Mouse (Mus musculus): ENCODE measurements around the gene Ampd3. TPM values are rescaled to one million over a fixed set of nuclear protein-coding genes. Genes with fewer than 3 reads are reported as not detected.

Gene Ampd3
- 7.8 and 8.2 TPM in 2 replicates for polyA plus RNA-seq (2014; fragmentation: Nextera tagmentation; extraction: Ambion mirVana)

DNA sequence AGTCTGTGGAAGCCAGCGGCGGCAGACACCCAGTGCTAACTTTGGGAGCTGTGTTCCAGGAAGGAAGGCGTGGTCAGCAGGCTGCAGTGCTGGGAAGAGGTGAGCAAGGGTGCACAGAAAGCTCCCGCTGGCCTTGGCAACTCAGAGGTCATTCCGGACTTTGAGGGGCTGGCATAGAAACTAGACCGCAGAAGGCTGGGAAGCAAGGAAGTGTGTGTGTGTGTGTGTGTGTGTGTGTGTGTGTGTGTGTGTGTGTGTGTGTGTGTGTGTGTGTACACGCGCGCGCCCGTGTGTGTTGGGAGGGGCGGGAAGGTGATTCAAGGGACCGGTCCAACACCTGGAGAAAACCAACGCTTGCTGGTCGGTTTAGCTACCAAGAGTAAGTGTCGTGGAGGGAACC lies at the start of gene Ampd3:
Gene Ampd3, plus strand, starts transcription at position 206 of the 400 bp plus-strand sequence.
- 0 out of 2 replicates have a peak within 1 kb of the TSS, but pooled peaks have one; percentile 8 for H3K27ac ChIP-seq (replicated peaks; ENCODE audit: low read depth, low read length)

DNA sequence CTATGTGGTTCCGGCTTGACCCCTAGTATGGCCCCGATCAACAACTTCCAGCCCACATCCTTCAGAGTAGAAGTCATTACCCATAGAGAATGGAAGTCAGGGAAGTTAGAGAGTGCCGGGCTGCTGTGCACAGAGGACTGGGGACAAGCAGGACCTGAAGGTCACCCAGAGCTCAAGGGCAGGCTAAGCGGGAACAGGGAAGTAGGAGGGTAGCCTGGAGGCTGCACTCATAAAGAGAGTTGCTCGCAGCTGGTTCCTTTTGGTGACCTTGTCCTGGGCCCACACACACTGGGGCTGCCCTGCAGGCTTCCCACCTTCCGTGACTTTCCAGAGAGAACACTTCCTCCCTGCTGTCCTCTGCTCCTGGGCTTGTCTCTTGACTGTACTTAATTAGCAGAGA lies 49.5 kb upstream of the Ampd3 start:
- Histone ChIP-seq H3K9ac (replicated peaks; ENCODE audit: low read length) (no peak overlapping the region), H3K4me1 (ENCODE audit: control insufficient read depth, insufficient read depth, low read length) (no peaks in the 10 kb centered on the region), H3K36me3 (ENCODE audit: control insufficient read depth, insufficient read depth, low read length) (no peaks in the 10 kb centered on the region), H3K4me3 (replicated peaks; ENCODE audit: low read depth, low read length) (no peak overlapping the region), H3K27me3 (ENCODE audit: control insufficient read depth, insufficient read depth, low read length) (no peaks in the 10 kb centered on the region), H3K27ac (replicated peaks; ENCODE audit: low read depth, low read length) (no peak overlapping the region), H3K4me2 (ENCODE audit: low read length) (no peak overlapping the region), H3K9me3 (ENCODE audit: control insufficient read depth, low read length) (no peaks in the 10 kb centered on the region)
- DNase-seq: no peak
- 95% methylated on average over 6 of the region's 6 CpGs for WGBS
- no peak for ATAC-seq (ENCODE audit: low FRiP score, low TSS enrichment)

More for the DNA sequence above, at the start of gene Ampd3:
- Histone ChIP-seq H3K9me3 (ENCODE audit: control insufficient read depth, low read length) (no peaks in the 10 kb centered on the region), H3K36me3 (ENCODE audit: control insufficient read depth, insufficient read depth, low read length) (no peaks in the 10 kb centered on the region), H3K4me1 (ENCODE audit: control insufficient read depth, insufficient read depth, low read length) (0 out of 2 replicates have a peak, but pooled peaks cover 3% of the 10 kb centered on the region), H3K4me3 (replicated peaks; ENCODE audit: low read depth, low read length) (peak within 1 kb of the TSS; percentile 55), H3K9ac (replicated peaks; ENCODE audit: low read length) (peak within 1 kb of the TSS; percentile 76), H3K27me3 (ENCODE audit: control insufficient read depth, insufficient read depth, low read length) (peaks cover 6% of the 10 kb centered on the region; the same call in 1 of the 2 replicates), H3K4me2 (ENCODE audit: low read length) (peak within 1 kb of the TSS; percentile 90)
- DNase-seq (no peak), ATAC-seq (ENCODE audit: low FRiP score, low TSS enrichment) (peak; percentile 11; the same call in 1 of the 2 replicates)
- 17% methylated on average over 16 of the region's 16 CpGs for WGBS

- no peak overlapping the region for H3K4me2 ChIP-seq (ENCODE audit: low read length)
- no peak overlapping the region for H3K27ac ChIP-seq (replicated peaks; ENCODE audit: low read depth, low read length)
- ATAC-seq (ENCODE audit: low FRiP score, low TSS enrichment) (no peak), DNase-seq (no peak)
- no peaks in the 10 kb centered on the region for H3K9me3 ChIP-seq (ENCODE audit: control insufficient read depth, low read length)
- H3K27me3 ChIP-seq (ENCODE audit: control insufficient read depth, insufficient read depth, low read length): no peaks in the 10 kb centered on the region
- no peaks in the 10 kb centered on the region for H3K4me1 ChIP-seq (ENCODE audit: control insufficient read depth, insufficient read depth, low read length)
- H3K4me3 ChIP-seq (replicated peaks; ENCODE audit: low read depth, low read length): no peak overlapping the region
- no peak overlapping the region for H3K9ac ChIP-seq (replicated peaks; ENCODE audit: low read length)
- WGBS: 85% methylated on average over 4 of the region's 4 CpGs
- no peaks in the 10 kb centered on the region for H3K36me3 ChIP-seq (ENCODE audit: control insufficient read depth, insufficient read depth, low read length)
Measured at GRCm38 (mm10) chr7:110719857-110720256, 48.1 kb upstream of the Ampd3 start.

GRCm38 (mm10) chr7:110722183-110722582 lies 45.8 kb upstream of the Ampd3 start:
- 88% methylated on average over 4 of the region's 4 CpGs for WGBS
- no peaks in the 10 kb centered on the region for H3K4me1 ChIP-seq (ENCODE audit: control insufficient read depth, insufficient read depth, low read length)
- H3K27ac ChIP-seq (replicated peaks; ENCODE audit: low read depth, low read length): no peak overlapping the region
- no peak overlapping the region for H3K4me3 ChIP-seq (replicated peaks; ENCODE audit: low read depth, low read length)
- no peak for DNase-seq
- no peaks in the 10 kb centered on the region for H3K27me3 ChIP-seq (ENCODE audit: control insufficient read depth, insufficient read depth, low read length)
- H3K4me2 ChIP-seq (ENCODE audit: low read length): no peak overlapping the region
- H3K9ac ChIP-seq (replicated peaks; ENCODE audit: low read length): no peak overlapping the region
- ATAC-seq (ENCODE audit: low FRiP score, low TSS enrichment): no peak
- H3K36me3 ChIP-seq (ENCODE audit: control insufficient read depth, insufficient read depth, low read length): no peaks in the 10 kb centered on the region
- H3K9me3 ChIP-seq (ENCODE audit: control insufficient read depth, low read length): no peaks in the 10 kb centered on the region

DNA sequence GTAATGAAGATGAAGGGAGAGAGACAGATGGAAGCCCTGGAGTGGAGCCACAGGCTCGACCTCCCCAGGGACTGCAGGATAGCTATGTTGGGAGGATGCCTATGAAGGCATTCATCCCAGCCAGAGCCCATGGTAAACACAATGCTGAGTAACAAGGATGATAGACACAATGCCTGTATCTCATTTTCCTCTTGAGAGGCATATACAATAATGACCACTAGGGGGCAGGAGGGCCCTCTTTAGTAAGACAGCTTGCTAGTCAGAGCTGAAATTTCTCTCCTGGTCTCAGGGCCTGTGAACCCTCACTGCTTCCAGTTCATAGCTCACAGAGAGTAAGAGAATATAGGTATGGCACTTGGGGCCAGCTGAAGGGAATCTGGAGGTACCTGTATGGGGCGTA lies 41.0 kb upstream of the Ampd3 start:
- peak; percentile 93 for DNase-seq
- H3K27me3 ChIP-seq (ENCODE audit: control insufficient read depth, insufficient read depth, low read length): no peaks in the 10 kb centered on the region
- no peak overlapping the region for H3K4me2 ChIP-seq (ENCODE audit: low read length)
- H3K9me3 ChIP-seq (ENCODE audit: control insufficient read depth, low read length): no peaks in the 10 kb centered on the region
- no peak overlapping the region for H3K4me3 ChIP-seq (replicated peaks; ENCODE audit: low read depth, low read length)
- ATAC-seq (ENCODE audit: low FRiP score, low TSS enrichment): peak; percentile 37; the same call in 1 of the 2 replicates
- no peaks in the 10 kb centered on the region for H3K4me1 ChIP-seq (ENCODE audit: control insufficient read depth, insufficient read depth, low read length)
- H3K27ac ChIP-seq (replicated peaks; ENCODE audit: low read depth, low read length): no peak overlapping the region
- no peak overlapping the region for H3K9ac ChIP-seq (replicated peaks; ENCODE audit: low read length)
- no peaks in the 10 kb centered on the region for H3K36me3 ChIP-seq (ENCODE audit: control insufficient read depth, insufficient read depth, low read length)
- WGBS: 35% methylated on average over 2 of the region's 2 CpGs

GRCm38 (mm10) chr7:110728876-110729275 lies 39.1 kb upstream of the Ampd3 start:
- no peaks in the 10 kb centered on the region for H3K27me3 ChIP-seq (ENCODE audit: control insufficient read depth, insufficient read depth, low read length)
- no peaks in the 10 kb centered on the region for H3K36me3 ChIP-seq (ENCODE audit: control insufficient read depth, insufficient read depth, low read length)
- no peak overlapping the region for H3K9ac ChIP-seq (replicated peaks; ENCODE audit: low read length)
- no peak overlapping the region for H3K27ac ChIP-seq (replicated peaks; ENCODE audit: low read depth, low read length)
- no peaks in the 10 kb centered on the region for H3K4me1 ChIP-seq (ENCODE audit: control insufficient read depth, insufficient read depth, low read length)
- peak; percentile 63 for DNase-seq
- H3K9me3 ChIP-seq (ENCODE audit: control insufficient read depth, low read length): no peaks in the 10 kb centered on the region
- WGBS: 59% methylated on average over 3 of the region's 3 CpGs
- no peak for ATAC-seq (ENCODE audit: low FRiP score, low TSS enrichment)
- H3K4me2 ChIP-seq (ENCODE audit: low read length): no peak overlapping the region
- H3K4me3 ChIP-seq (replicated peaks; ENCODE audit: low read depth, low read length): no peak overlapping the region

DNA sequence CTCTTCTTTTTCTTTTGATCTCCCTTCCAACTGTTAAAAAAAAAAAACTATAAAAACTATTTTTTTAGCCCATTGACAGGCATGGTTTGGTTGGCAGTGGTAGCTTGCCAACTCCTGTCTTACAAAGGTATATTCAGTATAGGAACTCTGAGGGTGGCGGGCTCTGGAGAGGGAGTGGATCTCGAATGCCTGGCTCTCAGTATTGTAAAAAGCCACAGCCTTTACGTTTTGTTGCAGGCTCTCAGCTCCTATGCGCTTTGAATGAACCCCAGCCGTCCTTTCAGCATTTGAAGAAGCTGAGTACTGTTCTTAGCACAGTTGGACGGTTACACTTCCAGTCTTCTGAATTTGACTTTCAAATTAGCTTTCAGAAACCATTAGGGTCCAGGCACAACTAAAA lies 38.7 kb upstream of the Ampd3 start:
- Histone ChIP-seq H3K9ac (replicated peaks; ENCODE audit: low read length) (no peak overlapping the region), H3K27ac (replicated peaks; ENCODE audit: low read depth, low read length) (no peak overlapping the region), H3K27me3 (ENCODE audit: control insufficient read depth, insufficient read depth, low read length) (no peaks in the 10 kb centered on the region), H3K4me3 (replicated peaks; ENCODE audit: low read depth, low read length) (no peak overlapping the region), H3K9me3 (ENCODE audit: control insufficient read depth, low read length) (no peaks in the 10 kb centered on the region), H3K36me3 (ENCODE audit: control insufficient read depth, insufficient read depth, low read length) (no peaks in the 10 kb centered on the region), H3K4me2 (ENCODE audit: low read length) (no peak overlapping the region), H3K4me1 (ENCODE audit: control insufficient read depth, insufficient read depth, low read length) (no peaks in the 10 kb centered on the region)
- no peak for ATAC-seq (ENCODE audit: low FRiP score, low TSS enrichment)
- DNase-seq: peak; percentile 38
- 26% methylated on average over 6 of the region's 6 CpGs for WGBS

GRCm38 (mm10) chr7:110731091-110731967 lies 36.7 kb upstream of the Ampd3 start:
- DNase-seq: peak; percentile 35
- no peak overlapping the region for H3K9ac ChIP-seq (replicated peaks; ENCODE audit: low read length)
- no peak overlapping the region for H3K4me3 ChIP-seq (replicated peaks; ENCODE audit: low read depth, low read length)
- 0 out of 2 replicates have a peak overlapping the region, but pooled peaks have one; percentile 15 for H3K27ac ChIP-seq (replicated peaks; ENCODE audit: low read depth, low read length)
- no peak overlapping the region for H3K4me2 ChIP-seq (ENCODE audit: low read length)
- H3K4me1 ChIP-seq (ENCODE audit: control insufficient read depth, insufficient read depth, low read length): no peaks in the 10 kb centered on the region
- no peaks in the 10 kb centered on the region for H3K36me3 ChIP-seq (ENCODE audit: control insufficient read depth, insufficient read depth, low read length)
- ATAC-seq (ENCODE audit: low FRiP score, low TSS enrichment): no peak
- H3K27me3 ChIP-seq (ENCODE audit: control insufficient read depth, insufficient read depth, low read length): no peaks in the 10 kb centered on the region
- 45% methylated on average over 6 of the region's 6 CpGs for WGBS
- H3K9me3 ChIP-seq (ENCODE audit: control insufficient read depth, low read length): no peaks in the 10 kb centered on the region

All from midbrain, embryonic 14.5 days (tissue).